Mouse (Mus musculus) embryo, embryonic 11.5 days (tissue): ENCODE measurements around the gene Mrgprb8.
"Not testable (repeated sequence)": the region's sequence is repeated elsewhere in the genome, so short reads cannot be mapped to it uniquely, and the experiment has no call there.

Source experiments
- DNase-seq: peaks from one replicate; pipeline ENCODE4 v3.0.0-alpha.2; 2012; ENCODE audit warnings: low read depth, low spot score

Mrgprb8 gene

DNA sequence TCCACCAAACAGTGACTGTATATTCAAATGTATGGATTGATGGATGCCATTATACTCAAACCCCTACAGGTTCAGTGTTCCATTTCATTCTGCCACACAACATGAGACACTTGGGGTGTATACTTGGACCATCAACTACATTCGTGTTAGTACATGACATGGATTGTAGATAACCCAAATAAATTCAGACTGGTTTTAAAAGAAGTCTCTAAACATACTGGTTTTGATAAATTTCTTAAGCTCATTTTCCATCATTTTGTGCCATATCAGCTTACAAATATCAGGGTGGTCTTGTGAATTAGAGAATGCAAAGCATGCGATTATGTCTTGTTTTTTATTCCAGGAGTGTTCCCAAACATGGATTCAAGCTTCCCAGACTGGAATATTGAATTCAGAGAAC, at the start of gene Mrgprb8:
TSS of gene Mrgprb8 (plus strand) at position 301 of the 400 bp plus-strand sequence.
- no peak for DNase-seq

DNA sequence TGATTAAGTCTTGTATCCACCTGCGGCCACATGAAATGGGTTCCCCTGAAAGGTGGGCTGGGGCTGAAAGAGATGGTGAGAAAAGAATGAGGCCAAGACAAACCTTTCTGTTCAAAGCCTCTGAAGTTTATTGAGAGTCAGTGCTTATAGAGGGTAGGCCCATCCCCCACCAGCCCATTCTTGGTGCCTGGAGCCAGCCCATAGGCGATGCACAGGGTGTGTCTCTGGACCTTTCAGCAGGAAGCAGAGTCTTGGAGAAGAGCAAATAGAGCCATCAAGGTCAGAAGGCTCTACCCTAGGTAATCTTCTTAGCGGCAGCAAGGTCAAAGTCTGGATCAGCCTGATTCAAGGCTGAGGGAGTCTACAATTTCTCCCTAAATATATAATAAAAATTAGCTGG, 47.6 kb downstream of the Mrgprb8 start:
- not testable (repeated sequence) for DNase-seq

DNA sequence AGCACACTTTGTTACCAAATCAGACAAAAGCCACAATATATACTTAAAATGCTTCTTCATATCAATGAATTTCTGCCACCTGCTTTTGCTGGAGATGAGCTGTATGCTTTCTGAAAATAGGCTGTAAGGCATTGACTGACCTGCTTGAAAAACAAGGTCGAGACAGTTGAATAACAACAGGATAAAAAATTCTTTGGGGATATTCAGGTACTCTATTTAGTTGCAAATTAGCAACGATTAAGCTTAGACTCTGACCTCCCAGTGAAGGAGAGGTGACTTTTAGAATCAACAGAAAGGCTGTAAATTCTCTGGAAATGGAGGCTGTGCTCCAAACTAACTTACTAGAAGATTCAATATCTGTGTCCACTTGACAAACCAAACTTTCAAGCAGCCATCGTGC, 48.3 kb downstream of the Mrgprb8 start:
- no peak for DNase-seq
